Mouse (Mus musculus) ES-E14 (cell line): Measurements from ENCODE around the gene Xrcc5.

Experiments
- HCFC1 ChIP-seq: IDR thresholded peaks from 2 replicates; pipeline ENCODE4 v1.6.1; 2012; ENCODE audit warnings: low read length, inconsistent platforms, borderline replicate concordance; ENCODE audit not compliant: insufficient read depth
- ZNF384 ChIP-seq: IDR thresholded peaks from 2 replicates; pipeline ENCODE4 v1.6.1; 2012; ENCODE audit warnings: low read depth, low read length, inconsistent platforms

- TF ChIP-seq HCFC1 (no peak), ZNF384 (no peak)
These were observed 15.8 kb upstream of the Xrcc5 start for GRCm38 (mm10) chr1:72291421-72291820.
